Mouse (Mus musculus) natural killer cell, adult 2 months (primary cell): ENCODE measurements around the gene Plxna2.

Experiments
- DNase-seq, 2 experiments: peaks; one replicate each; pipeline ENCODE4 v3.0.0; 2022; ENCODE audit warnings: low spot score in 2 of 2

The Plxna2 gene

GRCm38 (mm10) chr1:194660426-194661119 is 42.6 kb downstream of the Plxna2 start:
- no peak for DNase-seq

- DNase-seq, result no peak
Measured at GRCm38 (mm10) chr1:194663021-194663420, 45.0 kb downstream of the Plxna2 start.

GRCm38 (mm10) chr1:194665715-194666114 is 47.7 kb downstream of the Plxna2 start:
- DNase-seq, result no peak

- no peak for DNase-seq
Measured at GRCm38 (mm10) chr1:194671783-194672524, 53.9 kb downstream of the Plxna2 start.

- DNase-seq, result no peak
Measured at GRCm38 (mm10) chr1:194672525-194672894, 54.5 kb downstream of the Plxna2 start.

GRCm38 (mm10) chr1:194673229-194673628 is 55.2 kb downstream of the Plxna2 start:
- no peak for DNase-seq

- no peak for DNase-seq
Measured at GRCm38 (mm10) chr1:194675106-194675890, 57.3 kb downstream of the Plxna2 start.

GRCm38 (mm10) chr1:194675891-194676200 is 57.8 kb downstream of the Plxna2 start:
- no peak for DNase-seq

GRCm38 (mm10) chr1:194677878-194678277 is 59.9 kb downstream of the Plxna2 start:
- no peak for DNase-seq

- DNase-seq, result no peak
Measured at GRCm38 (mm10) chr1:194679147-194679546, 61.1 kb downstream of the Plxna2 start.

GRCm38 (mm10) chr1:194680136-194680535 is 62.1 kb downstream of the Plxna2 start:
- DNase-seq, result no peak

- no peak for DNase-seq
Measured at GRCm38 (mm10) chr1:194682021-194682420, 64.0 kb downstream of the Plxna2 start.

- DNase-seq, result no peak
Measured at GRCm38 (mm10) chr1:194683132-194683531, 65.1 kb downstream of the Plxna2 start.

GRCm38 (mm10) chr1:194685896-194686295 is 67.9 kb downstream of the Plxna2 start:
- no peak for DNase-seq

GRCm38 (mm10) chr1:194687746-194688145 is 69.7 kb downstream of the Plxna2 start:
- no peak for DNase-seq

- no peak for DNase-seq
Measured at GRCm38 (mm10) chr1:194688161-194688560, 70.1 kb downstream of the Plxna2 start.

GRCm38 (mm10) chr1:194693063-194693462 is 75.0 kb downstream of the Plxna2 start:
- DNase-seq, result no peak

- no peak for DNase-seq
Measured at GRCm38 (mm10) chr1:194693488-194693887, 75.5 kb downstream of the Plxna2 start.

GRCm38 (mm10) chr1:194694805-194695204 is 76.8 kb downstream of the Plxna2 start:
- no peak for DNase-seq

- no peak for DNase-seq
Measured at GRCm38 (mm10) chr1:194697439-194697838, 79.4 kb downstream of the Plxna2 start.

GRCm38 (mm10) chr1:194699321-194699720 is 81.3 kb downstream of the Plxna2 start:
- no peak for DNase-seq

GRCm38 (mm10) chr1:194703235-194703634 is 85.2 kb downstream of the Plxna2 start:
- no peak for DNase-seq
